Mouse (Mus musculus) midbrain, postnatal 0 days (tissue): ENCODE measurements around the gene Dok7. TPM values are rescaled to one million over a fixed set of nuclear protein-coding genes. Genes with fewer than 3 reads are reported as not detected.
A peak's percentile ranks its signal among the peaks of the same experiment; 100 is the strongest.

Source experiments
- ATAC-seq: fragments of 200-750 bp; cut with Nextera tagmentation; 2 replicates; pipeline ENCODE4 v1.8.0; 2017; ENCODE audit warnings: moderate number of reproducible peaks, mild to moderate bottlenecking, moderate TSS enrichment, moderate library complexity; ENCODE audit not compliant: low FRiP score
- DNase-seq: peaks from one replicate; pipeline ENCODE4 v3.0.0-alpha.2; 2015; ENCODE audit warnings: low spot score
- H3K27ac ChIP-seq: fragments of 300-500 bp; sonication (generic); 2 replicates; pipeline ENCODE4 v1.5.1; 2014; ENCODE audit warnings: low read depth, mild to moderate bottlenecking, low read length, mixed read lengths
- H3K27me3 ChIP-seq: fragments of 300-500 bp; sonication (generic); 2 replicates; pipeline ENCODE4 v1.6.1; 2014; ENCODE audit warnings: low read length, control low read depth, mixed read lengths; ENCODE audit not compliant: insufficient read depth
- H3K36me3 ChIP-seq: fragments of 300-500 bp; sonication (generic); 2 replicates; pipeline ENCODE4 v1.6.1; 2014; ENCODE audit warnings: low read length, control low read depth, mixed read lengths; ENCODE audit not compliant: insufficient read depth
- H3K4me1 ChIP-seq: fragments of 300-500 bp; sonication (generic); 2 replicates; pipeline ENCODE4 v1.6.1; 2014; ENCODE audit warnings: mild to moderate bottlenecking, control low read depth, antibody characterized with exemption, low read length, mixed read lengths; ENCODE audit not compliant: insufficient read depth
- H3K4me2 ChIP-seq: fragments of 300-500 bp; sonication (generic); 2 replicates; pipeline ENCODE4 v1.6.1; 2014; ENCODE audit warnings: low read depth, mild to moderate bottlenecking, low read length, mixed read lengths; ENCODE audit not compliant: poor library complexity, severe bottlenecking
- H3K4me3 ChIP-seq: fragments of 300-500 bp; sonication (generic); 2 replicates; pipeline ENCODE4 v1.5.1; 2014; ENCODE audit warnings: low read depth, mild to moderate bottlenecking, low read length, moderate library complexity
- H3K9ac ChIP-seq: fragments of 300-500 bp; sonication (generic); replicated peaks from 2 replicates; pipeline ENCODE4 v1.6.1; 2014; ENCODE audit warnings: mild to moderate bottlenecking, low read length, moderate library complexity, mixed read lengths; ENCODE audit not compliant: poor library complexity, severe bottlenecking
- H3K9me3 ChIP-seq: fragments of 300-500 bp; sonication (generic); 2 replicates; pipeline ENCODE4 v1.6.1; 2016; ENCODE audit warnings: low read length, control low read depth
- CTCF ChIP-seq: IDR thresholded peaks from 2 replicates; pipeline ENCODE4 v1.5.1; 2016; ENCODE audit warnings: antibody characterized with exemption, mild to moderate bottlenecking
- WGBS: fragments of 180-500 bp; shearing (Covaris S2); extraction: QIAGEN DNeasy Blood & Tissue Kit; methylation state at CpG from one replicate; pipeline ENCODE4 v1.1.7; 2014; 5-methylcytosine and 5-hydroxymethylcytosine counted together
- polyA plus RNA-seq: library from polyadenylated mRNA; unstranded; fragments of >200 nt; fragmentation: Nextera tagmentation; extraction: Ambion mirVana; gene quantifications from 2 replicates; pipeline ENCODE4 v1.2.1, GENCODE M21; 2015
- total RNA-seq: library from RNA; depleted of rRNA; stranded (reverse); fragments of >200 nt; gene quantifications from 2 replicates; pipeline ENCODE4 v1.2.3, GENCODE M21; 2014

The Dok7 gene
- total and polyA plus RNA-seq, 2 experiments from 2014 or later, result 10.8 to 25.1 TPM

- no peak for ATAC-seq
- no peaks in the 10 kb centered on the region for H3K9me3 ChIP-seq
- no peaks in the 10 kb centered on the region for H3K4me1 ChIP-seq
- H3K27ac ChIP-seq, result no peak overlapping the region
- H3K9ac ChIP-seq, result no peak overlapping the region
- no peak overlapping the region for H3K4me3 ChIP-seq
- H3K4me2 ChIP-seq, result no peak overlapping the region
- no peaks in the 10 kb centered on the region for H3K27me3 ChIP-seq
- no peak for TF ChIP-seq CTCF
- 68% methylated on average over 9 of the region's 9 CpGs for WGBS
- peaks cover 20% of the 10 kb centered on the region for H3K36me3 ChIP-seq
- DNase-seq, result no peak
Measured at GRCm38 (mm10) chr5:35073992-35074391, 17.4 kb downstream of the Dok7 start.

- Histone ChIP-seq H3K27ac (no peak overlapping the region), H3K36me3 (peaks cover 25% of the 10 kb centered on the region), H3K4me1 (no peaks in the 10 kb centered on the region), H3K9ac (no peak overlapping the region), H3K27me3 (no peaks in the 10 kb centered on the region), H3K9me3 (no peaks in the 10 kb centered on the region), H3K4me3 (no peak overlapping the region), H3K4me2 (no peak overlapping the region)
- no peak for DNase-seq
- ATAC-seq, result no peak
- WGBS, result 92% methylated on average over 1 of the region's 1 CpGs
- TF ChIP-seq CTCF, result no peak
Measured at GRCm38 (mm10) chr5:35076369-35076768, 19.8 kb downstream of the Dok7 start.

DNA sequence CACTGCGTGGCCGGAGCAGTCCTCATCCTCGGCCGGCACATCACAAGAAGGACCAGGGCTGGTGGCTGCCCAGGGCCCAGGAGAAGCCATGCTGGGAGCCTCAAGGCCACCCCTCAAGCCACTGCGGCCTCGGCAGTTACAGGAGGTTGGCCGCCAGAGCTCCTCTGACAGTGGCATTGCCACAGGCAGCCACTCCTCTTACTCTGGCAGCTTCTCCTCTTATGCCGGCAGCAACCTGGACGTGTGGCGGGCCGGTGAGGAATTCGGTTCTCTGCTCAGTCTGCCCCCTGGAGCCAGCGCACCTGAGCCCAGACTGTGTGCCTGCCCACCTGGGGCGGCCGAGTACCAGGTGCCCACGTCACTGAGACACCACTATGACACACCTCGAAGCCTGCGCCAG is 22.5 kb downstream of the Dok7 start:
- H3K27me3 ChIP-seq, result no peaks in the 10 kb centered on the region
- H3K36me3 ChIP-seq, result peaks cover 25% of the 10 kb centered on the region
- H3K4me3 ChIP-seq, result no peak overlapping the region
- H3K9ac ChIP-seq, result no peak overlapping the region
- no peaks in the 10 kb centered on the region for H3K9me3 ChIP-seq
- H3K27ac ChIP-seq, result no peak overlapping the region
- no peak overlapping the region for H3K4me2 ChIP-seq
- 32% methylated on average over 18 of the region's 18 CpGs for WGBS
- DNase-seq (no peak), ATAC-seq (no peak)
- no peak for TF ChIP-seq CTCF
- no peaks in the 10 kb centered on the region for H3K4me1 ChIP-seq

DNA sequence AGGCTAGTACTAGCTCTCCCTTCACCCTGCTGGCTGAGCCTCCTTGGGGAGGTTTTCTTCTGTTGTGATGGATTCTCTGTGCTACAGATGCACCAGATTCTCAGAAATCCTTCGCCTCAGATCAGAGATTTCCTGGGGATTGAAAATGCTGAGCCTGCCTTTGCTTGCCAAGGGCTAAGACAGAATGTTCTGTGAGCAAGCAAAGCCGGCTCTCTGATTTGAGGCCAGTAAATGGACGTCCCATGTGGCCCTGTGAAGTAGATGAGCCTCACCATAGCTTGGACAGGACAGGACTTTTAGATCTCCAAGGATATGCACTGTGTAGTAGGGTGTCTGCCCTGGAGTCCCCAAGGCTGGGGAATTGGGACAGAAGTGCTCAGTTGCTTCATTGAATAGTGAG is 28.3 kb downstream of the Dok7 start:
- no peak overlapping the region for H3K9ac ChIP-seq

DNA sequence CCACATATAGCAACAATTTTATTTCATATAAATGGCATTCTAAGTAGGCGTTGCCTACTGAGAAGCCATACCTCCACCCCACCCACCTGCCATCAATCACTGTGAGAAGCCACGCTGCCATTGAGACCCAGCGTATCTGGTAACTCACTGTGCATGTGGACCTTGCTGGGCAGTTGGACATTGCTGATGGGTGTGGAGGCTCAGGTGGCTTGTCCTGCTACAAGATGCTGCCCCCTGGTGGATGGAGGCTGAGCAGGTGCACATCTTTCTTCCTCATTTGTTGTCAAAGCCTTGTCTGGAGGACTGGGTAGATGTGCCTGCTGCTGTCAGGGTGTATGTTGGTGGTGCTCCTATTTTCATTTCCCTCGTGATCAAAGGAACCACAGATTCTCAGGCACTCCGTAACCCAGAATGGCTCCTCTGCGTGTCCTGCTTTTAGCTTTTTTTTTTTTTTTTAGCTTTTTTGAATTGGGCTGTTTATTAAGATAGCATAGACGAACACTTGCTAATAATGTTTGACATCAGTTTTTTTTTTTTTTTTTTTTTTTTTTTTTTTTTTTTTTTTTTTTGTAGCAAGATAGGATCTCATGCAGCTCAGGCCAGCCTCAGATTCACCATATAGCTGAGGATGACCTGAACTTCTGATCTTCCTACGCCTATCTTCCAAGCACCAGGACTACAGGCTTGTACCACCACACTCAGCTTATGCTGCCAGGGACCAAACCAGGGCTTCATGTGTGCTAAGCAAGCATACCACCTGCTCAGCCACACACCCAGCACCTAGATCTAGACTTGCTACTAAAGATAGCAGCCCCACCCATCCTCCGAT is 32.4 kb downstream of the Dok7 start:
- no peaks in the 10 kb centered on the region for H3K4me1 ChIP-seq
- no peak overlapping the region for H3K9ac ChIP-seq
- no peak overlapping the region for H3K27ac ChIP-seq
- H3K27me3 ChIP-seq, result no peaks in the 10 kb centered on the region
- H3K4me2 ChIP-seq, result no peak overlapping the region
- ATAC-seq, result no peak
- DNase-seq, result peak; percentile 49
- no peak overlapping the region for H3K4me3 ChIP-seq
- 76% methylated on average over 9 of the region's 9 CpGs for WGBS
- peaks cover 21% of the 10 kb centered on the region for H3K36me3 ChIP-seq
- H3K9me3 ChIP-seq, result no peaks in the 10 kb centered on the region
- TF ChIP-seq CTCF, result peak; percentile 74

More for the DNA sequence above, 28.3 kb downstream of the Dok7 start:
- no peaks in the 10 kb centered on the region for H3K9me3 ChIP-seq
- ATAC-seq (no peak), DNase-seq (no peak)
- WGBS, result 64% methylated on average over 3 of the region's 3 CpGs
- H3K4me3 ChIP-seq, result no peak overlapping the region
- no peak overlapping the region for H3K4me2 ChIP-seq
- H3K4me1 ChIP-seq, result no peaks in the 10 kb centered on the region
- peaks cover 1% of the 10 kb centered on the region; the same call in 1 of the 2 replicates for H3K36me3 ChIP-seq
- no peak overlapping the region for H3K27ac ChIP-seq
- no peaks in the 10 kb centered on the region for H3K27me3 ChIP-seq
- TF ChIP-seq CTCF, result no peak

- ATAC-seq (no peak), DNase-seq (no peak)
- H3K36me3 ChIP-seq, result peaks cover 25% of the 10 kb centered on the region
- no peaks in the 10 kb centered on the region for H3K27me3 ChIP-seq
- 89% methylated on average over 5 of the region's 5 CpGs for WGBS
- no peak overlapping the region for H3K9ac ChIP-seq
- no peak for TF ChIP-seq CTCF
- H3K4me1 ChIP-seq, result no peaks in the 10 kb centered on the region
- H3K9me3 ChIP-seq, result no peaks in the 10 kb centered on the region
- no peak overlapping the region for H3K4me3 ChIP-seq
- H3K4me2 ChIP-seq, result no peak overlapping the region
- no peak overlapping the region for H3K27ac ChIP-seq
Measured at GRCm38 (mm10) chr5:35089614-35089963, 33.0 kb downstream of the Dok7 start.
